Mouse (Mus musculus) hematopoietic stem cell, adult 5-6 weeks (primary cell): ENCODE data around the gene Bloc1s3. TPM values are rescaled to one million over a fixed set of nuclear protein-coding genes. Genes with fewer than 3 reads are reported as not detected.

Experiments
- ATAC-seq, 2 experiments: fragments of 125-278 bp in 1 of 2; replicated peaks in 1 of 2; 2 replicates each; pipeline ENCODE4 v1.8.0; 2016 to 2017; ENCODE audit warnings: inconsistent platforms in 2 of 2, mild to moderate bottlenecking in 2 of 2, moderate number of reproducible peaks in 2 of 2, low read depth in 1 of 2, moderate TSS enrichment in 1 of 2; ENCODE audit not compliant: low FRiP score in 2 of 2, poor library complexity in 2 of 2, severe bottlenecking in 2 of 2, insufficient read depth in 1 of 2, low TSS enrichment in 1 of 2
- total RNA-seq: library from RNA; stranded (forward); fragments of 172-1452, 232-1000 nt; gene quantifications from 2 replicates; pipeline ENCODE4 v1.2.3, GENCODE M21; 2017

The Bloc1s3 gene
- total RNA-seq, 1 experiment from 2014 or later = 1.4 TPM

GRCm38 (mm10) chr7:19495521-19496213 lies 12.5 kb downstream of the Bloc1s3 start:
- no peak for ATAC-seq

GRCm38 (mm10) chr7:19494751-19495474 lies 13.3 kb downstream of the Bloc1s3 start:
- no peak for ATAC-seq

GRCm38 (mm10) chr7:19491731-19492130 lies 16.4 kb downstream of the Bloc1s3 start:
- ATAC-seq = peak; percentile 77 to 86

- ATAC-seq = no peak
These were observed 18.6 kb downstream of the Bloc1s3 start for GRCm38 (mm10) chr7:19489525-19489924.

- no peak for ATAC-seq
These were observed 21.6 kb downstream of the Bloc1s3 start for GRCm38 (mm10) chr7:19486549-19486948.

- no peak for ATAC-seq
These were observed 22.7 kb downstream of the Bloc1s3 start for GRCm38 (mm10) chr7:19485488-19485887.

- ATAC-seq = no peak
These were observed 24.9 kb downstream of the Bloc1s3 start for GRCm38 (mm10) chr7:19483281-19483680.

- ATAC-seq = no peak
These were observed 30.4 kb downstream of the Bloc1s3 start for GRCm38 (mm10) chr7:19477624-19478384.

- ATAC-seq = peak; percentile 33 to 37; a peak in 2 of 4 replicates
These were observed 31.1 kb downstream of the Bloc1s3 start for GRCm38 (mm10) chr7:19477084-19477483.

GRCm38 (mm10) chr7:19473875-19474443 lies 34.2 kb downstream of the Bloc1s3 start:
- peak in 1 of 2 experiments; percentile 35; a peak in 2 of 4 replicates for ATAC-seq

GRCm38 (mm10) chr7:19472403-19472802 lies 35.8 kb downstream of the Bloc1s3 start:
- ATAC-seq = peak; percentile 67 to 73

GRCm38 (mm10) chr7:19470308-19470707 lies 37.9 kb downstream of the Bloc1s3 start:
- no peak for ATAC-seq

GRCm38 (mm10) chr7:19469404-19469803 lies 38.8 kb downstream of the Bloc1s3 start:
- no peak for ATAC-seq

- peak; percentile 39 to 57 for ATAC-seq
These were observed 39.9 kb downstream of the Bloc1s3 start for GRCm38 (mm10) chr7:19468279-19468678.

- ATAC-seq = no peak
These were observed 40.5 kb downstream of the Bloc1s3 start for GRCm38 (mm10) chr7:19467638-19468037.

- ATAC-seq = no peak
These were observed 41.5 kb downstream of the Bloc1s3 start for GRCm38 (mm10) chr7:19466602-19467145.
